Mouse (Mus musculus) liver, embryonic 16.5 days (tissue): Measurements from ENCODE around the gene Cwh43. TPM values are rescaled to one million over a fixed set of nuclear protein-coding genes. Genes with fewer than 3 reads are reported as not detected.

Experiments used
- ATAC-seq: fragments of 200-750 bp; cut with Nextera tagmentation; 2 replicates; pipeline ENCODE4 v1.8.0; 2017; ENCODE audit warnings: low read depth, mild to moderate bottlenecking, moderate number of reproducible peaks, moderate library complexity
- H3K27ac ChIP-seq: fragments of 300-500 bp; sonication (generic); 2 replicates; pipeline ENCODE4 v1.5.1; 2014; ENCODE audit warnings: mild to moderate bottlenecking, low read length
- H3K27me3 ChIP-seq: fragments of 300-500 bp; sonication (generic); 2 replicates; pipeline ENCODE4 v1.6.1; 2014; ENCODE audit warnings: low read depth, low read length, mixed read lengths; ENCODE audit not compliant: control insufficient read depth, insufficient read depth
- H3K36me3 ChIP-seq: fragments of 300-500 bp; sonication (generic); 2 replicates; pipeline ENCODE4 v1.6.1; 2014; ENCODE audit warnings: mild to moderate bottlenecking; ENCODE audit not compliant: control insufficient read depth, insufficient read depth
- H3K4me1 ChIP-seq: fragments of 300-500 bp; sonication (generic); 2 replicates; pipeline ENCODE4 v1.6.1; 2014; ENCODE audit warnings: low read depth, low read length, mixed read lengths; ENCODE audit not compliant: control insufficient read depth
- H3K4me2 ChIP-seq: fragments of 300-500 bp; sonication (generic); 2 replicates; pipeline ENCODE4 v1.6.1; 2014; ENCODE audit warnings: low read depth, low read length, mixed read lengths
- H3K4me3 ChIP-seq: fragments of 300-500 bp; sonication (generic); 2 replicates; pipeline ENCODE4 v1.5.1; 2014; ENCODE audit warnings: low read depth, mild to moderate bottlenecking, low read length
- H3K9ac ChIP-seq: fragments of 300-500 bp; sonication (generic); 2 replicates; pipeline ENCODE4 v1.6.1; 2014; ENCODE audit warnings: low read depth, low read length
- H3K9me3 ChIP-seq: fragments of 300-500 bp; sonication (generic); replicated peaks from 2 replicates; pipeline ENCODE4 v1.6.1; 2016; ENCODE audit warnings: low read length; ENCODE audit not compliant: control insufficient read depth
- WGBS: fragments of 180-500 bp; shearing (Covaris S2); extraction: QIAGEN DNeasy Blood & Tissue Kit; methylation state at CpG from one replicate; pipeline ENCODE4 v1.1.7; 2014; ENCODE audit not compliant: insufficient replicate concordance; 5-methylcytosine and 5-hydroxymethylcytosine counted together
- polyA plus RNA-seq: library from polyadenylated mRNA; unstranded; fragments of >200 nt; fragmentation: Nextera tagmentation; extraction: Ambion mirVana; gene quantifications from 2 replicates; pipeline ENCODE4 v1.2.1, GENCODE M21; 2015

Gene Cwh43
- polyA plus RNA-seq, 1 experiment from 2014 or later = not detected

GRCm38 (mm10) chr5:73381976-73382540, 23.8 kb upstream of the Cwh43 start:
- H3K36me3 ChIP-seq = no peaks in the 10 kb centered on the region
- no peaks in the 10 kb centered on the region for H3K9me3 ChIP-seq
- H3K27ac ChIP-seq = no peak overlapping the region
- no peak overlapping the region for H3K4me2 ChIP-seq
- H3K4me1 ChIP-seq = no peaks in the 10 kb centered on the region; the same call in 1 of the 2 replicates
- H3K9ac ChIP-seq = no peak overlapping the region
- no peak overlapping the region for H3K4me3 ChIP-seq
- ATAC-seq = 0 out of 2 replicates have a peak, but pooled peaks have one; percentile 14
- H3K27me3 ChIP-seq = peaks cover 3% of the 10 kb centered on the region; the same call in 1 of the 2 replicates
- 65% methylated on average over 9 of the region's 9 CpGs for WGBS

GRCm38 (mm10) chr5:73382737-73383646, 22.9 kb upstream of the Cwh43 start:
- no peak overlapping the region for H3K9ac ChIP-seq
- H3K4me3 ChIP-seq = no peak overlapping the region
- no peaks in the 10 kb centered on the region; the same call in 1 of the 2 replicates for H3K4me1 ChIP-seq
- no peak overlapping the region for H3K27ac ChIP-seq
- WGBS = 26% methylated on average over 3 of the region's 3 CpGs
- ATAC-seq = no peak
- H3K27me3 ChIP-seq = peaks cover 3% of the 10 kb centered on the region; the same call in 1 of the 2 replicates
- no peaks in the 10 kb centered on the region for H3K36me3 ChIP-seq
- H3K4me2 ChIP-seq = no peak overlapping the region
- H3K9me3 ChIP-seq = no peaks in the 10 kb centered on the region

GRCm38 (mm10) chr5:73383647-73383970, 22.3 kb upstream of the Cwh43 start:
- H3K4me1 ChIP-seq = no peaks in the 10 kb centered on the region; the same call in 1 of the 2 replicates
- H3K9me3 ChIP-seq = no peaks in the 10 kb centered on the region
- 68% methylated on average over 4 of the region's 4 CpGs for WGBS
- H3K27ac ChIP-seq = no peak overlapping the region
- H3K4me3 ChIP-seq = no peak overlapping the region
- ATAC-seq = no peak
- peaks cover 3% of the 10 kb centered on the region; the same call in 1 of the 2 replicates for H3K27me3 ChIP-seq
- H3K36me3 ChIP-seq = no peaks in the 10 kb centered on the region
- no peak overlapping the region for H3K4me2 ChIP-seq
- no peak overlapping the region for H3K9ac ChIP-seq

GRCm38 (mm10) chr5:73393041-73393440, 12.8 kb upstream of the Cwh43 start:
- H3K4me2 ChIP-seq = no peak overlapping the region
- no peaks in the 10 kb centered on the region for H3K27me3 ChIP-seq
- H3K27ac ChIP-seq = no peak overlapping the region
- H3K9ac ChIP-seq = no peak overlapping the region
- ATAC-seq = no peak
- H3K4me1 ChIP-seq = no peaks in the 10 kb centered on the region
- WGBS = 76% methylated on average over 9 of the region's 9 CpGs
- H3K36me3 ChIP-seq = no peaks in the 10 kb centered on the region
- no peaks in the 10 kb centered on the region for H3K9me3 ChIP-seq
- no peak overlapping the region for H3K4me3 ChIP-seq

GRCm38 (mm10) chr5:73399768-73400526, 5.9 kb upstream of the Cwh43 start:
- H3K4me1 ChIP-seq = no peaks in the 10 kb centered on the region
- ATAC-seq = no peak
- no peak overlapping the region for H3K4me3 ChIP-seq
- no peak overlapping the region for H3K4me2 ChIP-seq
- 55% methylated on average over 7 of the region's 7 CpGs for WGBS
- H3K27me3 ChIP-seq = peaks cover 4% of the 10 kb centered on the region
- H3K27ac ChIP-seq = no peak overlapping the region
- no peaks in the 10 kb centered on the region for H3K9me3 ChIP-seq
- H3K36me3 ChIP-seq = no peaks in the 10 kb centered on the region
- no peak overlapping the region for H3K9ac ChIP-seq

GRCm38 (mm10) chr5:73401341-73401740, 4.5 kb upstream of the Cwh43 start:
- Histone ChIP-seq H3K9ac (no peak overlapping the region), H3K4me1 (no peaks in the 10 kb centered on the region), H3K9me3 (no peaks in the 10 kb centered on the region), H3K4me3 (no peak overlapping the region), H3K27ac (no peak overlapping the region), H3K36me3 (no peaks in the 10 kb centered on the region), H3K27me3 (peaks cover 15% of the 10 kb centered on the region), H3K4me2 (no peak overlapping the region)
- ATAC-seq = no peak
- WGBS = 33% methylated on average over 5 of the region's 5 CpGs

GRCm38 (mm10) chr5:73402911-73403310, 3.0 kb upstream of the Cwh43 start:
- H3K4me2 ChIP-seq = no peak overlapping the region
- WGBS = 73% methylated on average over 4 of the region's 4 CpGs
- H3K4me1 ChIP-seq = no peaks in the 10 kb centered on the region
- ATAC-seq = no peak
- H3K4me3 ChIP-seq = no peak overlapping the region
- H3K36me3 ChIP-seq = no peaks in the 10 kb centered on the region
- no peak overlapping the region for H3K9ac ChIP-seq
- H3K27ac ChIP-seq = no peak overlapping the region
- no peaks in the 10 kb centered on the region for H3K9me3 ChIP-seq
- H3K27me3 ChIP-seq = peaks cover 28% of the 10 kb centered on the region

GRCm38 (mm10) chr5:73403311-73404068, 2.4 kb upstream of the Cwh43 start:
- 70% methylated on average over 14 of the region's 14 CpGs for WGBS
- no peak for ATAC-seq
- Histone ChIP-seq H3K27me3 (peaks cover 28% of the 10 kb centered on the region), H3K27ac (no peak overlapping the region), H3K9ac (no peak overlapping the region), H3K4me1 (no peaks in the 10 kb centered on the region), H3K4me3 (no peak overlapping the region), H3K4me2 (no peak overlapping the region), H3K36me3 (no peaks in the 10 kb centered on the region), H3K9me3 (no peaks in the 10 kb centered on the region)
